Mouse (Mus musculus): ENCODE results near the gene Olfr1392.

DNA sequence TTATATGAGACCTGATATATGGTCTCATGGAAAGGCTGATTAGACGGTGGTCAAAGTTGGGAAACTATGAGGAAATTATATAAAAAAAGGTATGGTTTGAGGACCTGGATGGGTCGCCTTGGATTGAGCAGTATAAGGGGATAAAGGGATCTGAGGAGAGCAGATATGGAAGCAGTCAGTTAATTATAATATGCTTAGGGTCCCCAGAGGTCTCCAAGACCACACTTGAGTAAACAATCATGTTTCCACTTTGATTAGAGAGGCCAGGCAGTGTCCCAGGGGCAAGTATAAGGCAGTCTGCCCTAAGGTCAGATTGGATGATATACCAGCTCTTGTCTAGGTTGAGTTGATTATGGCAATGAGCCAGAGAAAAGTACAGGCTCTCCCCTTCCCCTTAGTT, 37.4 kb downstream of the Olfr1392 start, which contains the start of gene Olfr1391:
- no peak for TF ChIP-seq HCFC1 (IDR thresholded peaks at IDR 0.05; ENCODE audit: borderline replicate concordance, insufficient read depth, low read length)
- no peak for TF ChIP-seq CHD2 (IDR thresholded peaks at IDR 0.05; ENCODE audit: low read depth, low read length)
- no peak for TF ChIP-seq MAFK (IDR thresholded peaks at IDR 0.05; ENCODE audit: insufficient read depth, low read depth, low read length)
- TF ChIP-seq ZC3H11A (IDR thresholded peaks at IDR 0.05; ENCODE audit: borderline replicate concordance, low read depth, low read length), result no peak
